Mouse (Mus musculus): ENCODE measurements around the gene Cnih4. TPM values are rescaled to one million over a fixed set of nuclear protein-coding genes. Genes with fewer than 3 reads are reported as not detected.

The Cnih4 gene
- polyA plus RNA-seq, 1 experiment from 2014 or later = 149 TPM

GRCm38 (mm10) chr1:181146187-181146586, 1.7 kb downstream of the Cnih4 start:
- H3K4me1 ChIP-seq (ENCODE audit: control insufficient read depth, insufficient read depth, low read length) = peaks cover 6% of the 10 kb centered on the region
- no peaks in the 10 kb centered on the region for H3K36me3 ChIP-seq (ENCODE audit: control insufficient read depth, insufficient read depth)
- no peak for ATAC-seq (replicated peaks; ENCODE audit: extremely low read depth, insufficient read depth, low FRiP score)
- H3K9me3 ChIP-seq (replicated peaks; ENCODE audit: control insufficient read depth, low read length) = no peaks in the 10 kb centered on the region
- H3K4me2 ChIP-seq (ENCODE audit: low read depth, low read length) = no peak overlapping the region
- no peak overlapping the region for H3K27ac ChIP-seq (ENCODE audit: low read length)
- H3K27me3 ChIP-seq (ENCODE audit: control insufficient read depth, insufficient read depth, low read length) = no peaks in the 10 kb centered on the region
- WGBS = 91% methylated on average over 2 of the region's 2 CpGs
- H3K4me3 ChIP-seq (ENCODE audit: low read length) = no peak overlapping the region
- H3K9ac ChIP-seq (ENCODE audit: low read length) = no peak overlapping the region

- no peak overlapping the region for H3K27ac ChIP-seq (ENCODE audit: low read length)
- H3K36me3 ChIP-seq (ENCODE audit: control insufficient read depth, insufficient read depth) = no peaks in the 10 kb centered on the region
- H3K9ac ChIP-seq (ENCODE audit: low read length) = no peak overlapping the region
- no peak overlapping the region for H3K4me2 ChIP-seq (ENCODE audit: low read depth, low read length)
- 56% methylated on average over 5 of the region's 5 CpGs for WGBS
- no peaks in the 10 kb centered on the region for H3K9me3 ChIP-seq (replicated peaks; ENCODE audit: control insufficient read depth, low read length)
- no peak overlapping the region for H3K4me3 ChIP-seq (ENCODE audit: low read length)
- no peak for ATAC-seq (replicated peaks; ENCODE audit: extremely low read depth, insufficient read depth, low FRiP score)
- peaks cover 16% of the 10 kb centered on the region for H3K4me1 ChIP-seq (ENCODE audit: control insufficient read depth, insufficient read depth, low read length)
- no peaks in the 10 kb centered on the region for H3K27me3 ChIP-seq (ENCODE audit: control insufficient read depth, insufficient read depth, low read length)
These were observed 4.0 kb downstream of the Cnih4 start for GRCm38 (mm10) chr1:181148540-181148939.

DNA sequence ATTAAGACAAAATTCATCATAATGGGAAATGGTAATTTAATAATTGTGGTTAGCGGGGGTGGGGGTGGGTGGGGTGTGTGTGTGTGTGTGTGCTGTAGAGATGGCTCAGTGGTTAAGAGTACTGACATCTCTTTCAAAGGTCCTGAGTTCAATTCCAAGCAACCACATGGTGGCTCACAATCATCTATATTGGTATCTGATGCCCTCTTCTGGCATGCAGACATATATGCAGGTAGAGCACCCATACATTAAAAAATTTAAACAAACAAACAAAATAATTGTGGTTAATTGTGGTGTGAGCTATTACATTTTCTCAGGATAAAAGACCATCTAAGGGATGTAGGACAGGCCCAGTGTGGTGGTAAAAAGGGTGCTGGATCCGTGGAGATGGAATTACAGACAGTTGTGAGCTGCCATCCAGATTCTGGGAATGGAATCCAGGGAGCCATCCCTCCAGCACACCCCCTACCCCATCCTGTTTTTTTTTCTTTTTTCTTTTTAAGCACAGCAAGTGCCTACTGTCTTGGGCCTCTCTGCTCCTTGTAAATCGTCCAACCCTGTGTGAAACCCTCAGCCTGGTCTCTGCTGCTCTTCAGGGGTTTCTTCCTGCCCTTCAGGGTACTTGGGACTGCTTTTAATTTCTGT, 5.0 kb downstream of the Cnih4 start:
- 70% methylated on average over 3 of the region's 3 CpGs for WGBS
- H3K4me1 ChIP-seq (ENCODE audit: control insufficient read depth, insufficient read depth, low read length) = peaks cover 16% of the 10 kb centered on the region

GRCm38 (mm10) chr1:181150431-181150826, 5.9 kb downstream of the Cnih4 start:
- no peak for ATAC-seq (replicated peaks; ENCODE audit: extremely low read depth, insufficient read depth, low FRiP score)
- H3K4me3 ChIP-seq (ENCODE audit: low read length) = no peak overlapping the region

More for the DNA sequence above, 5.0 kb downstream of the Cnih4 start:
- no peak overlapping the region for H3K9ac ChIP-seq (ENCODE audit: low read length)
- H3K4me2 ChIP-seq (ENCODE audit: low read depth, low read length) = no peak overlapping the region
- no peak overlapping the region for H3K4me3 ChIP-seq (ENCODE audit: low read length)
- no peak for ATAC-seq (replicated peaks; ENCODE audit: extremely low read depth, insufficient read depth, low FRiP score)
- H3K9me3 ChIP-seq (replicated peaks; ENCODE audit: control insufficient read depth, low read length) = no peaks in the 10 kb centered on the region
- H3K36me3 ChIP-seq (ENCODE audit: control insufficient read depth, insufficient read depth) = 0 out of 2 replicates have a peak, but pooled peaks cover 2% of the 10 kb centered on the region
- no peaks in the 10 kb centered on the region for H3K27me3 ChIP-seq (ENCODE audit: control insufficient read depth, insufficient read depth, low read length)
- H3K27ac ChIP-seq (ENCODE audit: low read length) = no peak overlapping the region

GRCm38 (mm10) chr1:181150827-181151534, 6.5 kb downstream of the Cnih4 start:
- H3K36me3 ChIP-seq (ENCODE audit: control insufficient read depth, insufficient read depth) = peaks cover 10% of the 10 kb centered on the region
- peak; percentile 92 for ATAC-seq (replicated peaks; ENCODE audit: extremely low read depth, insufficient read depth, low FRiP score)
- H3K9me3 ChIP-seq (replicated peaks; ENCODE audit: control insufficient read depth, low read length) = no peaks in the 10 kb centered on the region
- peak overlapping the region; percentile 83 for H3K27ac ChIP-seq (ENCODE audit: low read length)
- H3K4me3 ChIP-seq (ENCODE audit: low read length) = peak overlapping the region; percentile 73
- H3K9ac ChIP-seq (ENCODE audit: low read length) = peak overlapping the region; percentile 93
- H3K27me3 ChIP-seq (ENCODE audit: control insufficient read depth, insufficient read depth, low read length) = no peaks in the 10 kb centered on the region
- under 1% methylated on average over 59 of the region's 59 CpGs for WGBS
- H3K4me1 ChIP-seq (ENCODE audit: control insufficient read depth, insufficient read depth, low read length) = peaks cover 12% of the 10 kb centered on the region
- H3K4me2 ChIP-seq (ENCODE audit: low read depth, low read length) = peak overlapping the region; percentile 66

More at GRCm38 (mm10) chr1:181150431-181150826, 5.9 kb downstream of the Cnih4 start:
- Histone ChIP-seq H3K9me3 (replicated peaks; ENCODE audit: control insufficient read depth, low read length) (no peaks in the 10 kb centered on the region), H3K4me2 (ENCODE audit: low read depth, low read length) (no peak overlapping the region), H3K27ac (ENCODE audit: low read length) (no peak overlapping the region), H3K4me1 (ENCODE audit: control insufficient read depth, insufficient read depth, low read length) (peaks cover 13% of the 10 kb centered on the region), H3K36me3 (ENCODE audit: control insufficient read depth, insufficient read depth) (peaks cover 5% of the 10 kb centered on the region), H3K27me3 (ENCODE audit: control insufficient read depth, insufficient read depth, low read length) (no peaks in the 10 kb centered on the region), H3K9ac (ENCODE audit: low read length) (no peak overlapping the region)
- 67% methylated on average over 3 of the region's 3 CpGs for WGBS

DNA sequence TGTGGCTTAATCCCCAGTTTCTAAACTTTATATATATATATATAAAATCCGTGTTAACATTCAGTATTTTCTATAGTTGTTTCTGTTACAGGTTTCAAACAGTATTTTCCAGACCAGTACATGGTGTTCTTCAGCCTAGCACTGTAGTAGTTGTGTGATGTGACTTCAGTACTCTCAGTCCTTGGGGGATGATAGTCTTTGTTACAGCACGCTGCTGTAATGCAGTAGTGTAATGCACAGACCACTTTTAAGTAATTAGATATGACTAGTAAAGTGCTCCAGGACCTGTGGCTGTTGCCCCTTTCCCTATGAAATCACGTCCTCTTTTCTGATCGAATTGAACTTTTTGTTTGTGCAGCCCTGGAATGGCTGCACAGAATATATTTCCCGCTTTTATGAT, 7.0 kb downstream of the Cnih4 start:
- H3K27me3 ChIP-seq (ENCODE audit: control insufficient read depth, insufficient read depth, low read length) = no peaks in the 10 kb centered on the region
- peaks cover 11% of the 10 kb centered on the region for H3K36me3 ChIP-seq (ENCODE audit: control insufficient read depth, insufficient read depth)
- peak overlapping the region; percentile 83 for H3K27ac ChIP-seq (ENCODE audit: low read length)
- peak overlapping the region; percentile 66 for H3K4me2 ChIP-seq (ENCODE audit: low read depth, low read length)
- ATAC-seq (replicated peaks; ENCODE audit: extremely low read depth, insufficient read depth, low FRiP score) = no peak
- H3K4me3 ChIP-seq (ENCODE audit: low read length) = peak overlapping the region; percentile 73
- WGBS = 31% methylated on average over 5 of the region's 5 CpGs
- peak overlapping the region; percentile 93 for H3K9ac ChIP-seq (ENCODE audit: low read length)
- H3K9me3 ChIP-seq (replicated peaks; ENCODE audit: control insufficient read depth, low read length) = no peaks in the 10 kb centered on the region
- H3K4me1 ChIP-seq (ENCODE audit: control insufficient read depth, insufficient read depth, low read length) = peaks cover 12% of the 10 kb centered on the region

DNA sequence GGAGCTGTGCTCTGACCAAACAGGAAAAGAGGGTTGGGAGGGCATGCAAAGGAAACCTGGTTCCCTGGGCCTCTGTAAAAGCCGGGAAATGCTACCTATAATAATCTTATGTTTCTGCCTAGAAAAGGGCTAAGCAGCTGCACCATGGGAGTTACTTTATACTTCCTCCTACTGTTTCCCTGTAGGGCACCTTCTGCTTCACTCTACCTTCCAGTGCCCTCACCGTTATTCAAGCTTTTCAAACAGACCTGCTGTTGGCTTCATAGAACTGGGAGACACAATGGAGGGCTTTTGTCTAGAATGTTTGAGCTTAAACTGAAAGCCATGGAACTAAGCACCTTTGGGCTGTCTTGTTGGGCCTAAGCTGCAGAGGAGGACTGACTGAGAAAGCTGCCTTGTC, 23.3 kb downstream of the Cnih4 start:
- H3K27ac ChIP-seq (ENCODE audit: low read length) = no peak overlapping the region
- H3K9me3 ChIP-seq (replicated peaks; ENCODE audit: control insufficient read depth, low read length) = no peaks in the 10 kb centered on the region
- 84% methylated on average over 2 of the region's 2 CpGs for WGBS
- H3K4me2 ChIP-seq (ENCODE audit: low read depth, low read length) = no peak overlapping the region
- H3K36me3 ChIP-seq (ENCODE audit: control insufficient read depth, insufficient read depth) = peaks cover 28% of the 10 kb centered on the region
- no peak overlapping the region for H3K4me3 ChIP-seq (ENCODE audit: low read length)
- no peak for ATAC-seq (replicated peaks; ENCODE audit: extremely low read depth, insufficient read depth, low FRiP score)
- no peaks in the 10 kb centered on the region for H3K4me1 ChIP-seq (ENCODE audit: control insufficient read depth, insufficient read depth, low read length)
- H3K27me3 ChIP-seq (ENCODE audit: control insufficient read depth, insufficient read depth, low read length) = no peaks in the 10 kb centered on the region
- H3K9ac ChIP-seq (ENCODE audit: low read length) = no peak overlapping the region

DNA sequence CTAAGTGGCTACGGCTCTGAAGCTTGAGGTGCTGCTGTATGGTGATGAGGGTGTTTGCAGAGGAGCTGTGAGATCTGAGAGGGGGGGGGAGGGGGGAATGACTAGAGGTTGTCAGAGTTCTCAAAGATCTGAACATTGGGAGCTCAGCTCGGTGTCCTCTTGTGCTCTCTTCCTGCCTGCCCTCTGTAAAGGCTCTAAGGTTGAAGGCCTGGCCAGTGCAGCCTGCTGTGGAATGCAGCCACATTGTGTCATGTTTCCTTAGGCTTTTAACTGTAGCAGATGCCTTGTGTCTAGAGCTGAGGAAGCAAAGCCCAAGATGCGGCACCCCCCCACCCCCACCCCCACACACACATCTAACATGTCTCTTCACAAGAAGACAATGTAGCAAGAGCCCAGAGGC, 23.9 kb downstream of the Cnih4 start:
- ATAC-seq (replicated peaks; ENCODE audit: extremely low read depth, insufficient read depth, low FRiP score) = no peak

DNA sequence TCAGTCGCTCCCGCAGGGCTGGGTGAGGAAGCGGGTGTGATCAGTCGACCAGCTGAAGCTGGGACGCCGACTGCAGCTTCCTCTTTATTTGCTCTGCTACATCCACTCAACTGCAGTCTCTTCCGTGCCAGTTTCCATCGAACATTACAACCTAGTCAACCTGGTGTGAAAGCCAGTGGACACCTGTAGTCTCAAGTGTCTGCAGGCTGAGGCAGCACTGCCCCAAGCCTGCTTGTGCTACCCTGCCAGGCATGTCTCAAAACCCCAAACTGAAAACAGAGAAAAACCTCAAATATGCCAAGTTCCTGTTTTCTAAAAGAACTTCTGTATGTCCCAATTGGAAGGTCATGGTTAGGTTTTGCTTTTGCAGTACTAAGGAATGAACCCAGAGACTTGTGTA, 25.7 kb downstream of the Cnih4 start:
- Histone ChIP-seq H3K27me3 (ENCODE audit: control insufficient read depth, insufficient read depth, low read length) (no peaks in the 10 kb centered on the region), H3K4me1 (ENCODE audit: control insufficient read depth, insufficient read depth, low read length) (no peaks in the 10 kb centered on the region), H3K27ac (ENCODE audit: low read length) (no peak overlapping the region; the same call in 1 of the 2 replicates), H3K36me3 (ENCODE audit: control insufficient read depth, insufficient read depth) (peaks cover 18% of the 10 kb centered on the region), H3K9me3 (replicated peaks; ENCODE audit: control insufficient read depth, low read length) (no peaks in the 10 kb centered on the region), H3K9ac (ENCODE audit: low read length) (no peak overlapping the region), H3K4me2 (ENCODE audit: low read depth, low read length) (no peak overlapping the region), H3K4me3 (ENCODE audit: low read length) (no peak overlapping the region)
- 77% methylated on average over 8 of the region's 8 CpGs for WGBS
- no peak for ATAC-seq (replicated peaks; ENCODE audit: extremely low read depth, insufficient read depth, low FRiP score)

More for the DNA sequence above, 23.9 kb downstream of the Cnih4 start:
- H3K4me2 ChIP-seq (ENCODE audit: low read depth, low read length) = no peak overlapping the region
- peaks cover 25% of the 10 kb centered on the region for H3K36me3 ChIP-seq (ENCODE audit: control insufficient read depth, insufficient read depth)
- H3K27ac ChIP-seq (ENCODE audit: low read length) = no peak overlapping the region
- H3K9ac ChIP-seq (ENCODE audit: low read length) = no peak overlapping the region
- H3K9me3 ChIP-seq (replicated peaks; ENCODE audit: control insufficient read depth, low read length) = no peaks in the 10 kb centered on the region
- 56% methylated on average over 3 of the region's 3 CpGs for WGBS
- no peak overlapping the region for H3K4me3 ChIP-seq (ENCODE audit: low read length)
- H3K27me3 ChIP-seq (ENCODE audit: control insufficient read depth, insufficient read depth, low read length) = no peaks in the 10 kb centered on the region
- H3K4me1 ChIP-seq (ENCODE audit: control insufficient read depth, insufficient read depth, low read length) = no peaks in the 10 kb centered on the region

All from heart, embryonic 16.5 days (tissue).